Mouse (Mus musculus): ENCODE results near the gene Thoc6. TPM values are rescaled to one million over a fixed set of nuclear protein-coding genes. Genes with fewer than 3 reads are reported as not detected.

The Thoc6 gene
- total and polyA plus RNA-seq, 2 experiments = 6.0 to 10.3 TPM

- Histone ChIP-seq H3K27ac (replicated peaks; ENCODE audit: insufficient read depth, low read depth, low read length) (no peak overlapping the region), H3K4me1 (ENCODE audit: control insufficient read depth, insufficient read depth, low read length) (peaks cover 11% of the 10 kb centered on the region), H3K79me2 (ENCODE audit: control insufficient read depth, insufficient read depth, low read length) (no peaks in the 10 kb centered on the region), H3K36me3 (ENCODE audit: control insufficient read depth, insufficient read depth, low read length) (no peaks in the 10 kb centered on the region), H3K4me3 (ENCODE audit: insufficient read depth, low read depth, low read length) (no peak overlapping the region), H3K27me3 (ENCODE audit: control insufficient read depth, insufficient read depth, low read length) (no peaks in the 10 kb centered on the region), H3K9ac (ENCODE audit: low read depth, low read length) (no peak overlapping the region)
- DNase-seq (ENCODE audit: extremely low read depth, low read depth, low spot score) = no peak
- TF ChIP-seq CTCF (IDR thresholded peaks at IDR 0.05; ENCODE audit: low read depth, low read length) = no peak
- no peak for TF ChIP-seq POLR2A (IDR thresholded peaks at IDR 0.05; ENCODE audit: extremely low read depth, insufficient read depth, low read length)
- WGBS = 88% methylated on average over 3 of the region's 3 CpGs
Measured at GRCm38 (mm10) chr17:23671519-23671918, 2.2 kb downstream of the Thoc6 start.

GRCm38 (mm10) chr17:23670516-23671074 lies 3.1 kb downstream of the Thoc6 start:
- Histone ChIP-seq H3K27me3 (ENCODE audit: control insufficient read depth, insufficient read depth, low read length) (no peaks in the 10 kb centered on the region), H3K4me1 (ENCODE audit: control insufficient read depth, insufficient read depth, low read length) (peaks cover 8% of the 10 kb centered on the region), H3K79me2 (ENCODE audit: control insufficient read depth, insufficient read depth, low read length) (no peaks in the 10 kb centered on the region), H3K27ac (replicated peaks; ENCODE audit: insufficient read depth, low read depth, low read length) (no peak overlapping the region), H3K9ac (ENCODE audit: low read depth, low read length) (no peak overlapping the region), H3K36me3 (ENCODE audit: control insufficient read depth, insufficient read depth, low read length) (no peaks in the 10 kb centered on the region), H3K4me3 (ENCODE audit: insufficient read depth, low read depth, low read length) (no peak overlapping the region)
- WGBS = 95% methylated on average over 7 of the region's 7 CpGs
- no peak for TF ChIP-seq CTCF (IDR thresholded peaks at IDR 0.05; ENCODE audit: low read depth, low read length)
- DNase-seq (ENCODE audit: extremely low read depth, low read depth, low spot score) = no peak

GRCm38 (mm10) chr17:23665511-23665910 lies 8.2 kb downstream of the Thoc6 start:
- H3K27me3 ChIP-seq (ENCODE audit: control insufficient read depth, insufficient read depth, low read length) = 0 out of 2 replicates have a peak, but pooled peaks cover 4% of the 10 kb centered on the region
- H3K4me3 ChIP-seq (ENCODE audit: insufficient read depth, low read depth, low read length) = no peak overlapping the region
- H3K79me2 ChIP-seq (ENCODE audit: control insufficient read depth, insufficient read depth, low read length) = no peaks in the 10 kb centered on the region
- TF ChIP-seq POLR2A (IDR thresholded peaks at IDR 0.05; ENCODE audit: extremely low read depth, insufficient read depth, low read length) (no peak), CTCF (IDR thresholded peaks at IDR 0.05; ENCODE audit: low read depth, low read length) (no peak)
- H3K36me3 ChIP-seq (ENCODE audit: control insufficient read depth, insufficient read depth, low read length) = no peaks in the 10 kb centered on the region
- WGBS = 89% methylated on average over 14 of the region's 14 CpGs
- H3K9ac ChIP-seq (ENCODE audit: low read depth, low read length) = no peak overlapping the region
- H3K4me1 ChIP-seq (ENCODE audit: control insufficient read depth, insufficient read depth, low read length) = no peaks in the 10 kb centered on the region
- no peak overlapping the region for H3K27ac ChIP-seq (replicated peaks; ENCODE audit: insufficient read depth, low read depth, low read length)
- DNase-seq (ENCODE audit: extremely low read depth, low read depth, low spot score) = no peak

GRCm38 (mm10) chr17:23664556-23665021 lies 9.1 kb downstream of the Thoc6 start:
- WGBS = 24% methylated on average over 5 of the region's 5 CpGs
- no peaks in the 10 kb centered on the region for H3K4me1 ChIP-seq (ENCODE audit: control insufficient read depth, insufficient read depth, low read length)

GRCm38 (mm10) chr17:23661526-23661925 lies 12.2 kb downstream of the Thoc6 start:
- Histone ChIP-seq H3K36me3 (ENCODE audit: control insufficient read depth, insufficient read depth, low read length) (no peaks in the 10 kb centered on the region), H3K27me3 (ENCODE audit: control insufficient read depth, insufficient read depth, low read length) (0 out of 2 replicates have a peak, but pooled peaks cover 4% of the 10 kb centered on the region), H3K79me2 (ENCODE audit: control insufficient read depth, insufficient read depth, low read length) (no peaks in the 10 kb centered on the region), H3K4me3 (ENCODE audit: insufficient read depth, low read depth, low read length) (no peak overlapping the region), H3K27ac (replicated peaks; ENCODE audit: insufficient read depth, low read depth, low read length) (no peak overlapping the region), H3K4me1 (ENCODE audit: control insufficient read depth, insufficient read depth, low read length) (no peaks in the 10 kb centered on the region), H3K9ac (ENCODE audit: low read depth, low read length) (no peak overlapping the region)
- no peak for DNase-seq (ENCODE audit: extremely low read depth, low read depth, low spot score)
- no peak for TF ChIP-seq POLR2A (IDR thresholded peaks at IDR 0.05; ENCODE audit: extremely low read depth, insufficient read depth, low read length)
- TF ChIP-seq CTCF (IDR thresholded peaks at IDR 0.05; ENCODE audit: low read depth, low read length) = peak; percentile 51
- 7% methylated on average over 9 of the region's 9 CpGs for WGBS

More at GRCm38 (mm10) chr17:23664556-23665021, 9.1 kb downstream of the Thoc6 start:
- Histone ChIP-seq H3K9ac (ENCODE audit: low read depth, low read length) (no peak overlapping the region), H3K27ac (replicated peaks; ENCODE audit: insufficient read depth, low read depth, low read length) (no peak overlapping the region), H3K27me3 (ENCODE audit: control insufficient read depth, insufficient read depth, low read length) (0 out of 2 replicates have a peak, but pooled peaks cover 4% of the 10 kb centered on the region), H3K4me3 (ENCODE audit: insufficient read depth, low read depth, low read length) (no peak overlapping the region), H3K36me3 (ENCODE audit: control insufficient read depth, insufficient read depth, low read length) (no peaks in the 10 kb centered on the region), H3K79me2 (ENCODE audit: control insufficient read depth, insufficient read depth, low read length) (no peaks in the 10 kb centered on the region)
- peak; percentile 33 for DNase-seq (ENCODE audit: extremely low read depth, low read depth, low spot score)
- TF ChIP-seq CTCF (IDR thresholded peaks at IDR 0.05; ENCODE audit: low read depth, low read length) (peak; percentile 42), POLR2A (IDR thresholded peaks at IDR 0.05; ENCODE audit: extremely low read depth, insufficient read depth, low read length) (no peak)

GRCm38 (mm10) chr17:23660876-23661200 lies 12.8 kb downstream of the Thoc6 start:
- H3K9ac ChIP-seq (ENCODE audit: low read depth, low read length) = no peak overlapping the region
- H3K79me2 ChIP-seq (ENCODE audit: control insufficient read depth, insufficient read depth, low read length) = no peaks in the 10 kb centered on the region
- H3K4me1 ChIP-seq (ENCODE audit: control insufficient read depth, insufficient read depth, low read length) = no peaks in the 10 kb centered on the region
- no peak for TF ChIP-seq CTCF (IDR thresholded peaks at IDR 0.05; ENCODE audit: low read depth, low read length)
- no peak for TF ChIP-seq POLR2A (IDR thresholded peaks at IDR 0.05; ENCODE audit: extremely low read depth, insufficient read depth, low read length)
- no peaks in the 10 kb centered on the region for H3K36me3 ChIP-seq (ENCODE audit: control insufficient read depth, insufficient read depth, low read length)
- DNase-seq (ENCODE audit: extremely low read depth, low read depth, low spot score) = no peak
- no peak overlapping the region for H3K27ac ChIP-seq (replicated peaks; ENCODE audit: insufficient read depth, low read depth, low read length)
- WGBS = 2% methylated on average over 14 of the region's 14 CpGs
- 0 out of 2 replicates have a peak, but pooled peaks cover 4% of the 10 kb centered on the region for H3K27me3 ChIP-seq (ENCODE audit: control insufficient read depth, insufficient read depth, low read length)
- H3K4me3 ChIP-seq (ENCODE audit: insufficient read depth, low read depth, low read length) = peak overlapping the region; percentile 7; the same call in 1 of the 2 replicates
